Mouse (Mus musculus): ENCODE data around the gene Hsph1. TPM values are rescaled to one million over a fixed set of nuclear protein-coding genes. Genes with fewer than 3 reads are reported as not detected.

Hsph1 gene
- 38.0 TPM for polyA plus RNA-seq (2012; fragmentation: generic; extraction: Trizol)

DNA sequence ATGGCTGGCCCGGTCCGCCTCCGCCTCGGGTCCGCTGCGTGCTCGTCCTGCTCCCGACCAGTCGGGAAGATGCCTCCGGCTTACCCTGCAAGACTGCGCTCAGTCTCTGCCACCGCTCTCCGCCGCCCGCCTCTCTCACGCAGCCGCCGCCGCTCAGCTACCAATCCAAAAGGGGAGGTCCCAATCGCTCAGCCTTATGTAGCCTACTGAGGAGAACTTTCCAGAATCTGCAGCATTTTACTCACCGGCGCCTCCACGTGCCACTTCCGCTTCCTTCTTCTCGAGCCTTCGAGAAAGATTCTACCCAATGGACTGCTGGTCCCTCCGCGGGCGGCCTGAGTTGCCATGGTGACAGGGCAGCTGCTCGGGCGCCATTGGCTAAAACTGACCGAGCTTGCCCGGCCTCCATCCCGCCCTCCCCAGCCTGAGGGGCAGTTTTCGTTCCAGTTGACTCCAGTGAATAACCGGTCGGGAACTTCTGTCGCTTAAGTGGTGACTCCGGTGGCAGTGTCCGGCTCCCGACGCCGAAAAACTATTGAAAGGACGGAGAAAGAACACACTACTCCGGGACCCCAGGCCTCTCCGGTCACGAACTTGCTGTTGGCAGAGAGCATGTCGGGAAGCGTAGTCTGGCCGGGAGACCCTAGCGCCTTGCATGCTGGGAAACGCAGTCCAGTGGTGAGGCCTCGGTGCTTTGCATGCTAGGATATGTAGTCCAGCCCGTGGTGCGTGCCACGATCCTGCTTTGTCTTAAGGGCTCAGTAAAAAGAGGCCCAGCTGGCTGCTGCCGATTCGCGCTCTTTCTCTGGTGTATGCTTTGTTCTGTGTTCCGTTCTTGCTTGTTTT, at the start of gene Hsph1:
Gene Hsph1 (minus strand): TSS at position 302 of the 846 bp plus-strand sequence.
- H3K79me2 ChIP-seq (ENCODE audit: control insufficient read depth, insufficient read depth), result peaks cover 35% of the 10 kb centered on the region
- peak within 1 kb of the TSS; percentile 74 for H3K4me3 ChIP-seq
- H3K36me3 ChIP-seq (ENCODE audit: control insufficient read depth, insufficient read depth), result peaks cover 8% of the 10 kb centered on the region
- H3K4me2 ChIP-seq (ENCODE audit: low read depth), result peak within 1 kb of the TSS; percentile 81
- H3ac ChIP-seq (ENCODE audit: control insufficient read depth, insufficient read length), result peak within 1 kb of the TSS; percentile 10
- TF ChIP-seq TCF12 (IDR thresholded peaks at IDR 0.05; ENCODE audit: insufficient read depth, poor library complexity, severe bottlenecking), result no peak
- no peak for TF ChIP-seq TCF3 (IDR thresholded peaks at IDR 0.05; ENCODE audit: insufficient read length, low read depth)
- peak; percentile 77 for TF ChIP-seq SRF (IDR thresholded peaks at IDR 0.05; ENCODE audit: control insufficient read depth, insufficient read length, low read depth)
- TF ChIP-seq USF1 (IDR thresholded peaks at IDR 0.05; ENCODE audit: low read depth), result peak; percentile 77
- peak in 1 of 3 experiments; percentile 29 for TF ChIP-seq MYOD1 (IDR thresholded peaks at IDR 0.05; ENCODE audit: control insufficient read depth in 1 of 3, insufficient read length in 2 of 3, low read depth in 2 of 3)
- TF ChIP-seq MYOG (IDR thresholded peaks at IDR 0.05; ENCODE audit: control insufficient read depth in 1 of 3, insufficient read depth in 1 of 3, insufficient read length in 2 of 3, low read depth in 2 of 3), result peak in 1 of 3 experiments; percentile 39
- no peak for TF ChIP-seq REST (IDR thresholded peaks at IDR 0.05; ENCODE audit: insufficient read depth, insufficient read length)
- peak; percentile 15 for TF ChIP-seq MAX (IDR thresholded peaks at IDR 0.05; ENCODE audit: low read depth)
- TF ChIP-seq POLR2AphosphoS2 (IDR thresholded peaks at IDR 0.05; ENCODE audit: insufficient read length, low read depth), result peak; percentile 81
- TF ChIP-seq CEBPB (IDR thresholded peaks at IDR 0.05; ENCODE audit: insufficient read depth, poor library complexity, severe bottlenecking), result no peak
- no peak for TF ChIP-seq E2F4 (IDR thresholded peaks at IDR 0.05; ENCODE audit: insufficient read depth)
- TF ChIP-seq POLR2A (IDR thresholded peaks at IDR 0.05; ENCODE audit: insufficient read length, low read depth), result peak; percentile 77
- H3K27me3 ChIP-seq (ENCODE audit: control insufficient read depth, insufficient read depth, insufficient read length), result no peaks in the 10 kb centered on the region

DNA sequence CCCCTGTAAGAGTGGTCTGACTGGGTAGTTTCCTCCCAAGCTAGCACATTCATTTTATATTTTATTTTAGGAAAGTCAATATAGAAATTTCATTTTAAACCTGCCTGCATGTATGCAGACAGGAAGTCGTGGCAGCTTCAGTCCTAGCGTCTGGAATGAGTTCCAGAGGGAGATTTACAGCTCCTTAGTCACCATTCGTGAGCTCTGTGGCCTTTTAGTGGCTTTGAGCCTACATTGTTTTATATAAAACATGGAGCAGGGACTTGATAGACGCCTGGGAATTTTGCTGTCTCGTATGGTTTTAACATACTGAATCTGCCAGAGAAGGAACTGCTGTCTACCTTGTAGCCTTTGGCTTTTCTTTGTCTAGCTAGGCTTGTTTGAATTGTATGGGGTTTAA, 44.8 kb upstream of the Hsph1 start:
- Histone ChIP-seq H3K4me2 (ENCODE audit: low read depth) (peak overlapping the region; percentile 12), H3K27me3 (ENCODE audit: control insufficient read depth, insufficient read depth, insufficient read length) (no peaks in the 10 kb centered on the region), H3K79me2 (ENCODE audit: control insufficient read depth, insufficient read depth) (no peaks in the 10 kb centered on the region), H3ac (ENCODE audit: control insufficient read depth, insufficient read length) (no peak overlapping the region), H3K4me3 (no peak overlapping the region), H3K36me3 (ENCODE audit: control insufficient read depth, insufficient read depth) (no peaks in the 10 kb centered on the region)
- TF ChIP-seq POLR2A (IDR thresholded peaks at IDR 0.05; ENCODE audit: insufficient read length, low read depth), result no peak
- TF ChIP-seq MYOG (IDR thresholded peaks at IDR 0.05; ENCODE audit: control insufficient read depth in 1 of 3, insufficient read depth in 1 of 3, insufficient read length in 2 of 3, low read depth in 2 of 3), result no peak
- no peak for TF ChIP-seq TCF3 (IDR thresholded peaks at IDR 0.05; ENCODE audit: insufficient read length, low read depth)
- TF ChIP-seq MAX (IDR thresholded peaks at IDR 0.05; ENCODE audit: low read depth), result no peak
- no peak for TF ChIP-seq REST (IDR thresholded peaks at IDR 0.05; ENCODE audit: insufficient read depth, insufficient read length)
- no peak for TF ChIP-seq MYOD1 (IDR thresholded peaks at IDR 0.05; ENCODE audit: control insufficient read depth in 1 of 3, insufficient read length in 2 of 3, low read depth in 2 of 3)
- no peak for TF ChIP-seq SRF (IDR thresholded peaks at IDR 0.05; ENCODE audit: control insufficient read depth, insufficient read length, low read depth)
- no peak for TF ChIP-seq CEBPB (IDR thresholded peaks at IDR 0.05; ENCODE audit: insufficient read depth, poor library complexity, severe bottlenecking)
- TF ChIP-seq E2F4 (IDR thresholded peaks at IDR 0.05; ENCODE audit: insufficient read depth), result no peak
- no peak for TF ChIP-seq TCF12 (IDR thresholded peaks at IDR 0.05; ENCODE audit: insufficient read depth, poor library complexity, severe bottlenecking)
- TF ChIP-seq POLR2AphosphoS2 (IDR thresholded peaks at IDR 0.05; ENCODE audit: insufficient read length, low read depth), result no peak
- no peak for TF ChIP-seq USF1 (IDR thresholded peaks at IDR 0.05; ENCODE audit: low read depth)

DNA sequence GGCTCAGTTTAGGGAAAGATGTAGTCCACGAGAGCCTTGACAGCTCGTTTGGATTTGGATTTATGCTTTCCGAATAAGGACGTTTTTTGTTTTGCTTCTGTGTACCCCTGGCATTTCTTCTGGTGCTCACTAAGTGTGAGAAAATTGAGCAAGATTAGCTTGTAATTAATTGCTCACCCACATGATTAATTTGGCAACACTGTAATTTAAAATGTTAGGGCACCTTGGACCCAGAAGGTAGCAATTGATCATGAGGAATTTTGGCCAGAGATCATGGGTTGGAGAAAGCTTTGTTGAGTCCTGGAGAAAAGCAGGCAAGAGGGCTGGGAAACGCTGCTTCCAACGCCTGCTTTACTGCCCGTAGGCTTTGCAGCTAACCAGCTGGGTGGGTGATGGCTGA, 43.7 kb upstream of the Hsph1 start:
- no peak for TF ChIP-seq POLR2A (IDR thresholded peaks at IDR 0.05; ENCODE audit: insufficient read length, low read depth)
- TF ChIP-seq MAX (IDR thresholded peaks at IDR 0.05; ENCODE audit: low read depth), result no peak
- no peak for TF ChIP-seq TCF3 (IDR thresholded peaks at IDR 0.05; ENCODE audit: insufficient read length, low read depth)
- TF ChIP-seq CEBPB (IDR thresholded peaks at IDR 0.05; ENCODE audit: insufficient read depth, poor library complexity, severe bottlenecking), result no peak
- no peak for TF ChIP-seq MYOG (IDR thresholded peaks at IDR 0.05; ENCODE audit: control insufficient read depth in 1 of 3, insufficient read depth in 1 of 3, insufficient read length in 2 of 3, low read depth in 2 of 3)
- no peaks in the 10 kb centered on the region for H3K36me3 ChIP-seq (ENCODE audit: control insufficient read depth, insufficient read depth)
- no peaks in the 10 kb centered on the region for H3K79me2 ChIP-seq (ENCODE audit: control insufficient read depth, insufficient read depth)
- H3ac ChIP-seq (ENCODE audit: control insufficient read depth, insufficient read length), result no peak overlapping the region
- no peak overlapping the region for H3K4me2 ChIP-seq (ENCODE audit: low read depth)
- no peaks in the 10 kb centered on the region for H3K27me3 ChIP-seq (ENCODE audit: control insufficient read depth, insufficient read depth, insufficient read length)
- no peak overlapping the region for H3K4me3 ChIP-seq

DNA sequence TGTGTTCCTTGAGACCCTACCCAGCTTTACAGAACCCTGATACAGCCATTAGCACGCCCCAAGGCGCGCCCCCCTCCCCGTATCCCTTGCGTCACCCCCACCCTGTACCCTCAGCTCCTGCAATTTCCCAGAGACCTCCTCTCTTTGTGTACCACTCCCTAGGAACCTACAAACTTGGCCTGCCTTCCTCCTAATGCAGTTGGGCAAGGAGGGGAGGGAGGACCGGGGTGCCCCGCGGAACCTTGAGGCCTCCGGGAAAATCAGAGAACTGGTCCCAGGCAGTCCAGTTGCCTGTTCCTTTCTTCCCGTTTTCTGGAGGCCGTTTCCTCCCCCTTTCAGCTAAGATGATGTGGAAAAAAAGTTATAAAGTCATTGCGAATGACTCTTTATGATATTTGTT, 43.2 kb upstream of the Hsph1 start:
- H3K27me3 ChIP-seq (ENCODE audit: control insufficient read depth, insufficient read depth, insufficient read length), result no peaks in the 10 kb centered on the region
- TF ChIP-seq TCF12 (IDR thresholded peaks at IDR 0.05; ENCODE audit: insufficient read depth, poor library complexity, severe bottlenecking), result no peak
- no peak for TF ChIP-seq MYOD1 (IDR thresholded peaks at IDR 0.05; ENCODE audit: control insufficient read depth in 1 of 3, insufficient read length in 2 of 3, low read depth in 2 of 3)
- no peak for TF ChIP-seq MAX (IDR thresholded peaks at IDR 0.05; ENCODE audit: low read depth)
- no peak for TF ChIP-seq MYOG (IDR thresholded peaks at IDR 0.05; ENCODE audit: control insufficient read depth in 1 of 3, insufficient read depth in 1 of 3, insufficient read length in 2 of 3, low read depth in 2 of 3)
- no peak for TF ChIP-seq TCF3 (IDR thresholded peaks at IDR 0.05; ENCODE audit: insufficient read length, low read depth)
- TF ChIP-seq CEBPB (IDR thresholded peaks at IDR 0.05; ENCODE audit: insufficient read depth, poor library complexity, severe bottlenecking), result no peak
- TF ChIP-seq E2F4 (IDR thresholded peaks at IDR 0.05; ENCODE audit: insufficient read depth), result no peak
- TF ChIP-seq SRF (IDR thresholded peaks at IDR 0.05; ENCODE audit: control insufficient read depth, insufficient read length, low read depth), result no peak
- no peak for TF ChIP-seq USF1 (IDR thresholded peaks at IDR 0.05; ENCODE audit: low read depth)
- no peak for TF ChIP-seq REST (IDR thresholded peaks at IDR 0.05; ENCODE audit: insufficient read depth, insufficient read length)
- TF ChIP-seq POLR2AphosphoS2 (IDR thresholded peaks at IDR 0.05; ENCODE audit: insufficient read length, low read depth), result no peak
- no peak for TF ChIP-seq POLR2A (IDR thresholded peaks at IDR 0.05; ENCODE audit: insufficient read length, low read depth)
- peak overlapping the region; percentile 22 for H3K4me3 ChIP-seq
- no peak overlapping the region for H3K4me2 ChIP-seq (ENCODE audit: low read depth)
- H3K36me3 ChIP-seq (ENCODE audit: control insufficient read depth, insufficient read depth), result no peaks in the 10 kb centered on the region
- H3ac ChIP-seq (ENCODE audit: control insufficient read depth, insufficient read length), result peak overlapping the region; percentile 55
- no peaks in the 10 kb centered on the region for H3K79me2 ChIP-seq (ENCODE audit: control insufficient read depth, insufficient read depth)
